Mouse (Mus musculus): ENCODE measurements at regions not wholly inside any gene's neighbourhood (a gene's known extent, or its start where the extent isn't known, plus 50 kb on each side); places are given as distances from the start of the nearest gene placed in this dataset.

- TF ChIP-seq ZKSCAN1 (IDR thresholded peaks at IDR 0.05; ENCODE audit: borderline replicate concordance, low read depth, low read length) (no peak), KAT2A (IDR thresholded peaks at IDR 0.05; ENCODE audit: insufficient replicate concordance, low read length) (no peak), CHD1 (IDR thresholded peaks at IDR 0.05; ENCODE audit: low read depth, low read length) (no peak), USF1 (IDR thresholded peaks at IDR 0.05; ENCODE audit: low read depth, low read length) (no peak), SIN3A (IDR thresholded peaks at IDR 0.05; ENCODE audit: low read length) (no peak), NRF1 (IDR thresholded peaks at IDR 0.05; ENCODE audit: low read depth, low read length) (no peak), MYC (IDR thresholded peaks at IDR 0.05; ENCODE audit: low read depth, low read length) (no peak), USF2 (conservative IDR thresholded peaks at IDR 0.05; ENCODE audit: low read depth, low read length) (no peak), IRF4 (IDR thresholded peaks at IDR 0.05; ENCODE audit: low read depth, low read length) (no peak), TBP (conservative IDR thresholded peaks at IDR 0.05; ENCODE audit: low read depth, low read length) (no peak), RCOR1 (conservative IDR thresholded peaks at IDR 0.05; ENCODE audit: low read depth, low read length) (no peak), PAX5 (IDR thresholded peaks at IDR 0.05; ENCODE audit: low read length) (no peak), MAFK (IDR thresholded peaks at IDR 0.05; ENCODE audit: insufficient replicate concordance, low read length) (no peak), POLR2AphosphoS2 (IDR thresholded peaks at IDR 0.05; ENCODE audit: low read depth, low read length) (no peak)
- dilution Hi-C loops (cut with MboI; ENCODE audit: extremely low pct_ligation_motif_present, extremely low pct_unique_long_range_greater_than_20kb, low sequenced_read_pairs) = no loop called here
- peaks cover 0 to 1% of the 10 kb centered on the region in 2 experiments; a peak in 1 of 4 replicates for H3K4me1 ChIP-seq (ENCODE audit: control insufficient read depth in 1 of 2, insufficient read depth in 2 of 2)
- no peaks in the 10 kb centered on the region for H3K36me3 ChIP-seq (replicated peaks in 1 of 2; ENCODE audit: control insufficient read depth in 1 of 2, insufficient read depth in 1 of 2, low read length in 1 of 2)
- H3K79me2 ChIP-seq (replicated peaks; ENCODE audit: control insufficient read depth, extremely low read depth, insufficient read depth, poor library complexity, severe bottlenecking) = no peaks in the 10 kb centered on the region
- H3K9me3 ChIP-seq (replicated peaks; ENCODE audit: low read length) = no peaks in the 10 kb centered on the region
- H3K27ac ChIP-seq (ENCODE audit: insufficient read depth, low read depth) = no peak overlapping the region
- H3K9ac ChIP-seq (ENCODE audit: insufficient read depth, low read depth) = no peak overlapping the region
- no peak for DNase-seq (ENCODE audit: extremely low read depth)
- no peak overlapping the region for H3K4me2 ChIP-seq (ENCODE audit: insufficient read depth, low read depth, poor library complexity, severe bottlenecking)
- H3K4me3 ChIP-seq (replicated peaks in 1 of 3; ENCODE audit: low read depth in 2 of 3, low read length in 2 of 3, poor library complexity in 1 of 3) = no peak overlapping the region
- no peaks in the 10 kb centered on the region for H3K27me3 ChIP-seq (replicated peaks)
- in situ Hi-C loops (cut with MboI; ENCODE audit: low pct_ligation_motif_present, low pct_unique_long_range_greater_than_20kb, low sequenced_read_pairs) = no loop called here
Observed at GRCm38 (mm10) chr2:79078836-79079394, 176.3 kb upstream of the Itga4 start.

- Histone ChIP-seq H3K9ac (ENCODE audit: insufficient read depth, low read depth) (no peak overlapping the region), H3K4me3 (replicated peaks in 1 of 3; ENCODE audit: low read depth in 2 of 3, low read length in 2 of 3, poor library complexity in 1 of 3) (no peak overlapping the region), H3K79me2 (replicated peaks; ENCODE audit: control insufficient read depth, extremely low read depth, insufficient read depth, poor library complexity, severe bottlenecking) (no peaks in the 10 kb centered on the region), H3K27ac (ENCODE audit: insufficient read depth, low read depth) (no peak overlapping the region), H3K36me3 (replicated peaks in 1 of 2; ENCODE audit: control insufficient read depth in 1 of 2, insufficient read depth in 1 of 2, low read length in 1 of 2) (no peaks in the 10 kb centered on the region), H3K4me2 (ENCODE audit: insufficient read depth, low read depth, poor library complexity, severe bottlenecking) (no peak overlapping the region), H3K27me3 (replicated peaks) (no peaks in the 10 kb centered on the region), H3K9me3 (replicated peaks; ENCODE audit: low read length) (no peaks in the 10 kb centered on the region), H3K4me1 (ENCODE audit: control insufficient read depth in 1 of 2, insufficient read depth in 2 of 2) (peaks cover 2 to 7% of the 10 kb centered on the region in 2 experiments; a peak in 2 of 4 replicates)
- TF ChIP-seq PAX5 (IDR thresholded peaks at IDR 0.05; ENCODE audit: low read length) = no peak
- no peak for TF ChIP-seq NELFE (IDR thresholded peaks at IDR 0.05; ENCODE audit: low read depth, low read length)
- no peak for TF ChIP-seq MAFK (IDR thresholded peaks at IDR 0.05; ENCODE audit: insufficient replicate concordance, low read length)
- TF ChIP-seq JUN (IDR thresholded peaks at IDR 0.05; ENCODE audit: insufficient read depth, low read depth, low read length) = no peak
- TF ChIP-seq RAD21 (IDR thresholded peaks at IDR 0.05; ENCODE audit: low read depth, low read length) = no peak
- TF ChIP-seq ELF1 (IDR thresholded peaks at IDR 0.05; ENCODE audit: low read depth, low read length) = no peak
- TF ChIP-seq ETS1 (conservative IDR thresholded peaks at IDR 0.05; ENCODE audit: low read depth, low read length) = no peak
- no peak for TF ChIP-seq ZNF384 (IDR thresholded peaks at IDR 0.05; ENCODE audit: low read depth, low read length)
- no peak for TF ChIP-seq POLR2AphosphoS2 (IDR thresholded peaks at IDR 0.05; ENCODE audit: low read depth, low read length)
- TF ChIP-seq CHD1 (IDR thresholded peaks at IDR 0.05; ENCODE audit: low read depth, low read length) = no peak
- TF ChIP-seq EP300 (IDR thresholded peaks at IDR 0.05; ENCODE audit: low read length) = no peak
- no peak for TF ChIP-seq KAT2A (IDR thresholded peaks at IDR 0.05; ENCODE audit: insufficient replicate concordance, low read length)
- no peak for TF ChIP-seq ZKSCAN1 (IDR thresholded peaks at IDR 0.05; ENCODE audit: borderline replicate concordance, low read depth, low read length)
- no peak for TF ChIP-seq USF2 (conservative IDR thresholded peaks at IDR 0.05; ENCODE audit: low read depth, low read length)
- no peak for TF ChIP-seq JUND (conservative IDR thresholded peaks at IDR 0.05; ENCODE audit: low read depth, low read length)
- in situ Hi-C loops (cut with MboI; ENCODE audit: low pct_ligation_motif_present, low pct_unique_long_range_greater_than_20kb, low sequenced_read_pairs) = no loop called here
- dilution Hi-C loops (cut with MboI; ENCODE audit: extremely low pct_ligation_motif_present, extremely low pct_unique_long_range_greater_than_20kb, low sequenced_read_pairs) = no loop called here
- no peak for DNase-seq (ENCODE audit: extremely low read depth)
Observed at GRCm38 (mm10) chr2:79081769-79082168, 173.5 kb upstream of the Itga4 start.
